Mouse (Mus musculus) CH12.LX (cell line): ENCODE measurements at regions not wholly inside any gene's neighbourhood (a gene's known extent, or its start where the extent isn't known, plus 50 kb on each side); places are given as distances from the start of the nearest gene placed in this dataset.
A peak's percentile ranks its signal among the peaks of the same experiment; 100 is the strongest.

Source experiments
- DNase-seq: peaks from one replicate; pipeline ENCODE4 v3.0.0-alpha.2; 2013; ENCODE audit errors: extremely low read depth
- H3K27ac ChIP-seq: 2 replicates; pipeline ENCODE4 v1.5.1; 2012; ENCODE audit warnings: low read depth, mild to moderate bottlenecking, control low read depth, moderate library complexity; ENCODE audit not compliant: insufficient read depth
- H3K27me3 ChIP-seq: replicated peaks from 2 replicates; pipeline ENCODE3; 2012; ENCODE audit warnings: inconsistent platforms
- H3K36me3 ChIP-seq, 2 experiments: replicated peaks in 1 of 2; 2 replicates each; pipeline versions ENCODE3 to v1.6.1; 2012; ENCODE audit warnings: inconsistent platforms in 1 of 2, low read length in 1 of 2, mild to moderate bottlenecking in 1 of 2, mixed read lengths in 1 of 2, moderate library complexity in 1 of 2; ENCODE audit not compliant: control insufficient read depth in 1 of 2, insufficient read depth in 1 of 2
- H3K4me1 ChIP-seq, 2 experiments: 2 replicates each; pipeline ENCODE4 v1.6.1; 2012; ENCODE audit warnings: inconsistent platforms in 1 of 2, moderate library complexity in 1 of 2; ENCODE audit not compliant: insufficient read depth in 2 of 2, control insufficient read depth in 1 of 2
- H3K4me2 ChIP-seq: 2 replicates; pipeline ENCODE4 v1.6.1; 2012; ENCODE audit warnings: low read depth, mild to moderate bottlenecking, control low read depth; ENCODE audit not compliant: poor library complexity, insufficient read depth, severe bottlenecking
- H3K4me3 ChIP-seq, 3 experiments: fragments of 150-350 bp in 1 of 3; sonication (generic) in 1 of 3; replicated peaks in 1 of 3; 2 replicates each; pipeline versions ENCODE3 to v1.5.1; 2011 to 2012; ENCODE audit warnings: low read depth in 2 of 3, low read length in 2 of 3, mild to moderate bottlenecking in 2 of 3, moderate library complexity in 2 of 3, control low read depth in 1 of 3, improper control_type of control experiment in 1 of 3, inconsistent platforms in 1 of 3, mixed read lengths in 1 of 3; ENCODE audit not compliant: poor library complexity in 1 of 3
- H3K79me2 ChIP-seq: replicated peaks from 2 replicates; pipeline ENCODE4 v1.6.1; 2012; ENCODE audit warnings: mild to moderate bottlenecking, moderate library complexity; ENCODE audit not compliant: control insufficient read depth, poor library complexity, insufficient read depth, severe bottlenecking; ENCODE audit errors: extremely low read depth
- H3K9ac ChIP-seq: 2 replicates; pipeline ENCODE4 v1.6.1; 2012; ENCODE audit warnings: low read depth, mild to moderate bottlenecking, control low read depth, moderate library complexity; ENCODE audit not compliant: insufficient read depth
- H3K9me3 ChIP-seq: replicated peaks from 2 replicates; pipeline ENCODE3; 2012; ENCODE audit warnings: low read length, inconsistent platforms, mixed read lengths
- CHD2 ChIP-seq: IDR thresholded peaks from 2 replicates; pipeline ENCODE4 v1.6.1; 2011; ENCODE audit warnings: low read length, improper control_type of control experiment
- E2F4 ChIP-seq: IDR thresholded peaks from 2 replicates; pipeline ENCODE4 v1.6.1; 2011; ENCODE audit warnings: low read depth, low read length, improper control_type of control experiment; ENCODE audit not compliant: insufficient replicate concordance
- ELF1 ChIP-seq: IDR thresholded peaks from 2 replicates; pipeline ENCODE4 v1.6.1; 2014; ENCODE audit warnings: low read depth, mild to moderate bottlenecking, inconsistent platforms, low read length, improper control_type of control experiment
- EP300 ChIP-seq: IDR thresholded peaks from 2 replicates; pipeline ENCODE4 v1.6.1; 2011; ENCODE audit warnings: low read length, improper control_type of control experiment
- ETS1 ChIP-seq: conservative IDR thresholded peaks from 2 replicates; pipeline ENCODE4 v1.6.1; 2012; ENCODE audit warnings: low read depth, mild to moderate bottlenecking, inconsistent platforms, low read length, improper control_type of control experiment, moderate library complexity
- GABPA ChIP-seq: IDR thresholded peaks from 2 replicates; pipeline ENCODE4 v1.6.1; 2012; ENCODE audit warnings: low read depth, low read length, improper control_type of control experiment, inconsistent platforms; ENCODE audit not compliant: insufficient replicate concordance
- HCFC1 ChIP-seq: IDR thresholded peaks from 2 replicates; pipeline ENCODE4 v1.6.1; 2012; ENCODE audit warnings: low read depth, mild to moderate bottlenecking, inconsistent platforms, low read length, improper control_type of control experiment
- IRF4 ChIP-seq: IDR thresholded peaks from 2 replicates; pipeline ENCODE4 v1.6.1; 2014; ENCODE audit warnings: low read depth, mild to moderate bottlenecking, inconsistent platforms, low read length, improper control_type of control experiment
- JUN ChIP-seq: IDR thresholded peaks from 2 replicates; pipeline ENCODE4 v1.6.1; 2011; ENCODE audit warnings: low read depth, mild to moderate bottlenecking, low read length, improper control_type of control experiment, moderate library complexity; ENCODE audit not compliant: insufficient read depth
- JUND ChIP-seq: conservative IDR thresholded peaks from 2 replicates; pipeline ENCODE4 v1.6.1; 2011; ENCODE audit warnings: low read depth, low read length, improper control_type of control experiment
- KAT2A ChIP-seq: IDR thresholded peaks from 2 replicates; pipeline ENCODE4 v1.6.1; 2012; ENCODE audit warnings: low read length, improper control_type of control experiment, inconsistent platforms; ENCODE audit not compliant: insufficient replicate concordance
- MAFK ChIP-seq: IDR thresholded peaks from 2 replicates; pipeline ENCODE4 v1.6.1; 2011; ENCODE audit warnings: low read length, improper control_type of control experiment; ENCODE audit not compliant: insufficient replicate concordance
- MAX ChIP-seq: IDR thresholded peaks from 2 replicates; pipeline ENCODE4 v1.6.1; 2011; ENCODE audit warnings: low read length, improper control_type of control experiment
- MEF2A ChIP-seq: IDR thresholded peaks from 2 replicates; pipeline ENCODE4 v1.6.1; 2014; ENCODE audit warnings: low read depth, mild to moderate bottlenecking, inconsistent platforms, low read length, improper control_type of control experiment, borderline replicate concordance
- MXI1 ChIP-seq: IDR thresholded peaks from 2 replicates; pipeline ENCODE4 v1.6.1; 2011; ENCODE audit warnings: mild to moderate bottlenecking, low read depth, low read length, improper control_type of control experiment
- MYC ChIP-seq: IDR thresholded peaks from 2 replicates; pipeline ENCODE4 v1.6.1; 2011; ENCODE audit warnings: low read depth, mild to moderate bottlenecking, improper control_type of control experiment, low read length
- NRF1 ChIP-seq: IDR thresholded peaks from 2 replicates; pipeline ENCODE4 v1.6.1; 2014; ENCODE audit warnings: low read depth, mild to moderate bottlenecking, inconsistent platforms, low read length, improper control_type of control experiment, moderate library complexity
- PAX5 ChIP-seq: IDR thresholded peaks from 2 replicates; pipeline ENCODE4 v1.6.1; 2012; ENCODE audit warnings: low read length, inconsistent platforms, mixed read lengths
- POLR2AphosphoS2 ChIP-seq: IDR thresholded peaks from 2 replicates; pipeline ENCODE4 v1.6.1; 2011; ENCODE audit warnings: low read depth, low read length, improper control_type of control experiment
- RAD21 ChIP-seq: IDR thresholded peaks from 2 replicates; pipeline ENCODE4 v1.6.1; 2011; ENCODE audit warnings: low read depth, mild to moderate bottlenecking, low read length, improper control_type of control experiment, moderate library complexity
- RCOR1 ChIP-seq: conservative IDR thresholded peaks from 2 replicates; pipeline ENCODE4 v1.6.1; 2012; ENCODE audit warnings: low read depth, mild to moderate bottlenecking, inconsistent platforms, low read length, improper control_type of control experiment
- SIN3A ChIP-seq: IDR thresholded peaks from 2 replicates; pipeline ENCODE4 v1.6.1; 2012; ENCODE audit warnings: low read length, improper control_type of control experiment, inconsistent platforms
- TBP ChIP-seq: conservative IDR thresholded peaks from 2 replicates; pipeline ENCODE4 v1.6.1; 2011; ENCODE audit warnings: low read depth, low read length, improper control_type of control experiment
- TCF12 ChIP-seq: IDR thresholded peaks from 2 replicates; pipeline ENCODE4 v1.6.1; 2014; ENCODE audit warnings: low read depth, mild to moderate bottlenecking, inconsistent platforms, low read length, improper control_type of control experiment
- ZC3H11A ChIP-seq: IDR thresholded peaks from 2 replicates; pipeline ENCODE4 v1.6.1; 2012; ENCODE audit warnings: low read depth, mild to moderate bottlenecking, inconsistent platforms, low read length, improper control_type of control experiment
- ZMIZ1 ChIP-seq: IDR thresholded peaks from 2 replicates; pipeline ENCODE4 v1.6.1; 2012; ENCODE audit warnings: low read depth, mild to moderate bottlenecking, inconsistent platforms, low read length, improper control_type of control experiment
- ZNF384 ChIP-seq: IDR thresholded peaks from 2 replicates; pipeline ENCODE4 v1.6.1; 2012; ENCODE audit warnings: low read depth, low read length, improper control_type of control experiment, inconsistent platforms
- dilution Hi-C: fragments of 300-500 bp; cut with MboI; formaldehyde crosslinking; loops from 2 replicates; pipeline ENCODE4 v1.14.3; 2020; ENCODE audit warnings: low sequenced_read_pairs; ENCODE audit not compliant: extremely low pct_unique_long_range_greater_than_20kb, extremely low pct_ligation_motif_present
- in situ Hi-C: fragments of 300-500 bp; cut with MboI; formaldehyde crosslinking; loops from 3 replicates; pipeline ENCODE4 v1.14.3; 2019; ENCODE audit warnings: low sequenced_read_pairs, low pct_ligation_motif_present, low pct_unique_long_range_greater_than_20kb, mixed read lengths

DNA sequence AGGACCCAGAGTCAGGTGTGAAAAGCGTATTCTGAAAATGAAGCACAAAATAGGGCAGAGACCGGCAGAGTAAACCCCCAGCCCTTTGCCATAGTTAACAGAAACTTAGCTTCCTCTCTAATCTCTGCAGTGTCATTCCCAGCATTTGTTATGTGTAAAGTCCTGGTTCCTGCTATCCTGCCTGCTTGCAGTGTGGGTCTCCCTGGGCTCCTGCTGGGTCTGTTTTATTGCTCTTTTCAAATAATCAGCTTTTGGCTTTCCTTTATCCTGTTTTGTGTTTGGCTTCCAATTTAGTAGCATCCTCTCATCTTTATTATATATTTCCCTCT, 128.3 kb downstream of the 4933412E24Rik start:
- DNase-seq: no peak
- no peak overlapping the region; the same call in 1 of the 2 replicates for H3K4me2 ChIP-seq
- in situ Hi-C loops: loop anchor here (25.0 kb wide), 1 partner anchor 374 kb away; no protein-coding TSS in a partner anchor

DNA sequence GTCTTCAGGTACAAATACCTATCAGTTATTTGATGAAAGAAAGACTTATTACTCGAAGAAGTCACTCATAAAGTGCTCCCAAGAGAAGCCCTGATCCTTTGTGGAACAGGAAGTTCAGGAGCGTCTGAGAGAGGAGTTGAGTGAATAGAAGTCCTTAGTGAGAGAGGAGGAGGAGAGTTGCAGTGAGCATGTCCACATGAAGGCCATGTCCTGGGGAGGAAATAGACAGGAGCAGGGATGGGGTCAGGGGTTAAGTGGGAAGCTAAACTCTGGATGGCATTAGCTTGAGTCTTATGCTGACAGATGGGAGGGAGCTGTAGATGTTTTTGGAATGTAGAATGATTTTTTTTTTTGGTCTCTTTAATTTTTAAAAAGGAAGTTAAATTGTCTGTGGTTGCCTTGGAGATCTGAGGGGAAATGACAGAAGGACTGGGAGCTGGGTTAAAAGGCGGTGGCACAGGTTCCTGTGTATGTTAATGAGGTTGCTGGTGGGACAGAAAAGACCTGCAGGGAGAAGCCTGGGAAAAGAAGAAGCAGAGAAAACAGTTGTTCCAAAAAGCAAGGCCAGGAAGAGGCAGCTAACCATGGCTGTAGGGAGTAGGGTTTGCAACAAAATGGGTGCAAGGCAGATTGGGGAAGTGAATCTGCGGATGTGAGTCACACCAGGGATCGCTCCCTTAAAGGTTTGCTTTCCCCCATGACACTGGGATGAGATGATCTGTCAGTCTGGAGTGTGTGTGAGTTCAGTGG, 128.9 kb downstream of the 4933412E24Rik start:
- H3K27ac ChIP-seq: no peak overlapping the region

More for the DNA sequence above, 128.3 kb downstream of the 4933412E24Rik start:
- H3K27ac ChIP-seq: no peak overlapping the region
- TF ChIP-seq ZMIZ1 (no peak), TBP (no peak), ELF1 (no peak), EP300 (peak; percentile 4), MXI1 (no peak), GABPA (no peak)
- TF ChIP-seq, all 38 proteins: peak for 1
- no peak overlapping the region for H3K9ac ChIP-seq
- H3K4me3 ChIP-seq: no peak overlapping the region
- peaks cover 3 to 5% of the 10 kb centered on the region in 2 experiments; a peak in 2 of 4 replicates for H3K4me1 ChIP-seq
- no peaks in the 10 kb centered on the region for H3K79me2 ChIP-seq
- dilution Hi-C loops: no loop called here
- H3K9me3 ChIP-seq: peaks cover 3% of the 10 kb centered on the region
- no peaks in the 10 kb centered on the region for H3K27me3 ChIP-seq
- no peaks in the 10 kb centered on the region for H3K36me3 ChIP-seq

More for the DNA sequence above, 128.9 kb downstream of the 4933412E24Rik start:
- Histone ChIP-seq H3K9me3 (peaks cover 3% of the 10 kb centered on the region), H3K4me1 (peaks cover 3 to 5% of the 10 kb centered on the region in 2 experiments; a peak in 2 of 4 replicates), H3K4me2 (no peak overlapping the region; the same call in 1 of the 2 replicates), H3K36me3 (no peaks in the 10 kb centered on the region), H3K27me3 (no peaks in the 10 kb centered on the region)
- peak; percentile 14 for DNase-seq
- in situ Hi-C loops: loop anchor here (25.0 kb wide), 1 partner anchor 375 kb away; no protein-coding TSS in a partner anchor
- TF ChIP-seq EP300: peak; percentile 55
- no peak for TF ChIP-seq TCF12
- no peak for TF ChIP-seq MEF2A
- 0 out of 2 replicates have a peak, but pooled peaks have one; percentile 4 for TF ChIP-seq JUN
- TF ChIP-seq ZNF384: no peak
- TF ChIP-seq SIN3A: no peak
- TF ChIP-seq MXI1: no peak
- no peak for TF ChIP-seq E2F4
- no peak for TF ChIP-seq PAX5
- no peak for TF ChIP-seq KAT2A
- no peak for TF ChIP-seq RCOR1
- no peak for TF ChIP-seq MAFK
- TF ChIP-seq RAD21: no peak
- no peak for TF ChIP-seq CHD2
- no peak for TF ChIP-seq ZC3H11A
- TF ChIP-seq MYC: no peak
- no peak for TF ChIP-seq POLR2AphosphoS2
- TF ChIP-seq MAX: no peak
- TF ChIP-seq ETS1: no peak
- no peak for TF ChIP-seq JUND
- TF ChIP-seq IRF4: peak; percentile 30; the same call in 1 of the 2 replicates
- TF ChIP-seq HCFC1: no peak
- TF ChIP-seq NRF1: no peak
- TF ChIP-seq, all 38 proteins: peak for 3
- Histone ChIP-seq H3K9ac (no peak overlapping the region), H3K79me2 (no peaks in the 10 kb centered on the region), H3K4me3 (no peak overlapping the region)
- dilution Hi-C loops: no loop called here
